Mouse (Mus musculus) c-Kit-negative CD71-positive TER-119-positive erythroid progenitor cells, embryonic 14.5 days (primary cell): Measurements from ENCODE around the gene Catsperd.

Experiments used
- DNase-seq: peaks from one replicate; pipeline ENCODE4 v3.0.0-alpha.2; 2013; ENCODE audit warnings: low read depth, low spot score

The Catsperd gene

GRCm38 (mm10) chr17:56664333-56664732, 36.4 kb downstream of the Catsperd start:
- no peak for DNase-seq

GRCm38 (mm10) chr17:56666384-56666783, 38.4 kb downstream of the Catsperd start:
- no peak for DNase-seq

GRCm38 (mm10) chr17:56667591-56667990, 39.6 kb downstream of the Catsperd start:
- no peak for DNase-seq

GRCm38 (mm10) chr17:56668384-56669144, 40.6 kb downstream of the Catsperd start:
- DNase-seq, result peak; percentile 62

- DNase-seq, result no peak
These were observed 41.8 kb downstream of the Catsperd start for GRCm38 (mm10) chr17:56669766-56670165.

GRCm38 (mm10) chr17:56672941-56673646, 45.2 kb downstream of the Catsperd start, which contains the start of gene Ranbp3:
TSS of gene Ranbp3 (plus strand) at chr17:56673294.
- peak; percentile 99 for DNase-seq

GRCm38 (mm10) chr17:56673647-56674416, 45.9 kb downstream of the Catsperd start:
- no peak for DNase-seq

- DNase-seq, result no peak
These were observed 53.8 kb downstream of the Catsperd start for GRCm38 (mm10) chr17:56681791-56682190.

- no peak for DNase-seq
These were observed 54.9 kb downstream of the Catsperd start for GRCm38 (mm10) chr17:56682880-56683279.

- no peak for DNase-seq
These were observed 55.7 kb downstream of the Catsperd start for GRCm38 (mm10) chr17:56683546-56684140.

- DNase-seq, result no peak
These were observed 56.7 kb downstream of the Catsperd start for GRCm38 (mm10) chr17:56684649-56685048.

- DNase-seq, result no peak
These were observed 58.9 kb downstream of the Catsperd start for GRCm38 (mm10) chr17:56686801-56687200.

GRCm38 (mm10) chr17:56688045-56688444, 60.1 kb downstream of the Catsperd start:
- peak; percentile 48 for DNase-seq

- no peak for DNase-seq
These were observed 60.7 kb downstream of the Catsperd start for GRCm38 (mm10) chr17:56688689-56689088.

- no peak for DNase-seq
These were observed 65.5 kb downstream of the Catsperd start for GRCm38 (mm10) chr17:56693395-56693794.

GRCm38 (mm10) chr17:56693851-56694310, 65.9 kb downstream of the Catsperd start:
- DNase-seq, result no peak

- no peak for DNase-seq
These were observed 72.5 kb downstream of the Catsperd start for GRCm38 (mm10) chr17:56700451-56700850.

GRCm38 (mm10) chr17:56703038-56703437, 75.1 kb downstream of the Catsperd start:
- DNase-seq, result no peak

- no peak for DNase-seq
These were observed 78.6 kb downstream of the Catsperd start for GRCm38 (mm10) chr17:56706515-56706914.

GRCm38 (mm10) chr17:56708692-56709091, 80.7 kb downstream of the Catsperd start:
- DNase-seq, result no peak

GRCm38 (mm10) chr17:56709708-56710107, 81.8 kb downstream of the Catsperd start:
- DNase-seq, result no peak
